Mouse (Mus musculus) bone marrow macrophage, adult 2 months (primary cell): Measurements from ENCODE around the gene Npas4.

Source experiments
- CTCF ChIP-seq: IDR thresholded peaks from 2 replicates; pipeline ENCODE4 v1.5.1; 2012; ENCODE audit warnings: low read depth, mild to moderate bottlenecking, low read length, moderate library complexity
- POLR2A ChIP-seq: IDR thresholded peaks from 2 replicates; pipeline ENCODE4 v1.6.1; 2012; ENCODE audit warnings: mild to moderate bottlenecking, low read depth, low read length, borderline replicate concordance

- TF ChIP-seq POLR2A (no peak), CTCF (no peak)
These were observed 2.3 kb upstream of the Npas4 start for GRCm38 (mm10) chr19:4992371-4992770.
